In genomic region chr4:94601395-94601794, GRCm38 (mm10) we compare ENCODE assay signal across 9 mouse cellular contexts. TPM values are rescaled to one million over a fixed set of nuclear protein-coding genes. Genes with fewer than 3 reads are reported as not detected.
DNase-seq lines count a peak whose midpoint lies in the region; ATAC-seq lines count a peak whose summit lies in the region.
"Had no signal": no experiment of that assay in that cellular context is flagged by ENCODE, and none has a peak within 500 bp of the region (broad histone marks: within the 10 kb centered on the region; RNA-seq: fewer than 3 reads in every experiment).

No protein-coding gene starts in this region.

- 92% methylated on average over 4 of the region's 4 CpGs for WGBS in midbrain, embryonic 10.5 days
- WGBS in midbrain, embryonic 11.5 days = 93% methylated on average over 4 of the region's 4 CpGs
- WGBS in hindbrain, embryonic 16.5 days = 91% methylated on average over 4 of the region's 4 CpGs
- WGBS in neural tube, embryonic 12.5 days = 94% methylated on average over 4 of the region's 4 CpGs

- no peak overlapping the region for H3K27ac ChIP-seq in midbrain, embryonic 10.5 days (replicated peaks)
- no peak overlapping the region for H3K27ac ChIP-seq in midbrain, embryonic 11.5 days (ENCODE audit: low read depth, low read length)
- no peak overlapping the region for H3K27ac ChIP-seq in hindbrain, embryonic 16.5 days (ENCODE audit: low read depth, low read length)
- H3K27ac ChIP-seq in neural tube, embryonic 12.5 days = no peak overlapping the region

- H3K9me3 ChIP-seq in midbrain, embryonic 10.5 days (replicated peaks) = no peaks in the 10 kb centered on the region
- no peaks in the 10 kb centered on the region for H3K9me3 ChIP-seq in midbrain, embryonic 11.5 days (ENCODE audit: control insufficient read depth, low read length)
- H3K9me3 ChIP-seq in hindbrain, embryonic 16.5 days (ENCODE audit: control insufficient read depth, low read length) = no peaks in the 10 kb centered on the region
- no peaks in the 10 kb centered on the region for H3K9me3 ChIP-seq in neural tube, embryonic 12.5 days

- H3K4me3 ChIP-seq in midbrain, embryonic 10.5 days = peak overlapping the region; percentile 97
- H3K4me3 ChIP-seq in midbrain, embryonic 11.5 days (ENCODE audit: low read depth, low read length) = no peak overlapping the region
- H3K4me3 ChIP-seq in hindbrain, embryonic 16.5 days (ENCODE audit: low read length) = no peak overlapping the region
- H3K4me3 ChIP-seq in neural tube, embryonic 12.5 days = no peak overlapping the region

- H3K27me3 ChIP-seq in midbrain, embryonic 10.5 days (ENCODE audit: low read depth, poor library complexity, severe bottlenecking) = no peaks in the 10 kb centered on the region
- no peaks in the 10 kb centered on the region for H3K27me3 ChIP-seq in midbrain, embryonic 11.5 days (ENCODE audit: control insufficient read depth, insufficient read depth, low read length)
- H3K27me3 ChIP-seq in hindbrain, embryonic 16.5 days (replicated peaks; ENCODE audit: control insufficient read depth, insufficient read depth, low read length) = no peaks in the 10 kb centered on the region
- H3K27me3 ChIP-seq in neural tube, embryonic 12.5 days (replicated peaks) = no peaks in the 10 kb centered on the region

- no peak overlapping the region for H3K9ac ChIP-seq in midbrain, embryonic 11.5 days (ENCODE audit: low read length)
- no peak overlapping the region for H3K9ac ChIP-seq in hindbrain, embryonic 16.5 days (ENCODE audit: low read depth, low read length)
- H3K9ac ChIP-seq in neural tube, embryonic 12.5 days = no peak overlapping the region

- no peak overlapping the region for H3K4me2 ChIP-seq in midbrain, embryonic 11.5 days
- peak overlapping the region; percentile 84; the same call in 1 of the 2 replicates for H3K4me2 ChIP-seq in hindbrain, embryonic 16.5 days (ENCODE audit: low read length)
- H3K4me2 ChIP-seq in neural tube, embryonic 12.5 days (replicated peaks) = peak overlapping the region; percentile 73

- H3K4me1 ChIP-seq in midbrain, embryonic 10.5 days = peaks cover 25% of the 10 kb centered on the region
- peaks cover 9% of the 10 kb centered on the region; the same call in 1 of the 2 replicates for H3K4me1 ChIP-seq in midbrain, embryonic 11.5 days (ENCODE audit: control insufficient read depth, insufficient read depth, low read length)
- H3K4me1 ChIP-seq in hindbrain, embryonic 16.5 days (ENCODE audit: control insufficient read depth, insufficient read depth, low read depth, low read length) = peaks cover 15% of the 10 kb centered on the region
- H3K4me1 ChIP-seq in neural tube, embryonic 12.5 days = peaks cover 12% of the 10 kb centered on the region

- no peak for ATAC-seq in midbrain, embryonic 11.5 days (ENCODE audit: low FRiP score)
- ATAC-seq in hindbrain, embryonic 16.5 days = no peak
- no peak for ATAC-seq in neural tube, embryonic 12.5 days (ENCODE audit: low FRiP score, low read depth)

- H3K36me3 ChIP-seq in midbrain, embryonic 10.5 days = no peaks in the 10 kb centered on the region
- no peaks in the 10 kb centered on the region for H3K36me3 ChIP-seq in midbrain, embryonic 11.5 days (ENCODE audit: control insufficient read depth, insufficient read depth, low read length)
- no peaks in the 10 kb centered on the region for H3K36me3 ChIP-seq in hindbrain, embryonic 16.5 days (ENCODE audit: control insufficient read depth, insufficient read depth, low read length)
- H3K36me3 ChIP-seq in neural tube, embryonic 12.5 days = no peaks in the 10 kb centered on the region

- DNase-seq in cerebellum, adult 11-12 months = peak; percentile 8
- no peak for DNase-seq in cerebellum, adult 18-20 months
- peak; percentile 15 for DNase-seq in midbrain, embryonic 10.5 days (ENCODE audit: low spot score)
- no peak for DNase-seq in midbrain, embryonic 11.5 days (ENCODE audit: low spot score, missing footprints)
- no peak for DNase-seq in frontal cortex, postnatal 25 days (ENCODE audit: low spot score in 2 of 2)
- DNase-seq in layer of hippocampus, postnatal 10 days (ENCODE audit: low spot score in 2 of 2) = no peak

RNA-seq across cellular contexts. Expression of gene Plaa, which starts 1.6 kb away (rescaled TPM):
- 92.6 and 95.1 TPM in 2 replicates for polyA plus RNA-seq in midbrain, embryonic 10.5 days (2016; fragmentation: Nextera tagmentation; extraction: Ambion mirVana)
- 88.8 and 97.0 TPM in 2 replicates for polyA plus RNA-seq in midbrain, embryonic 11.5 days (2014; fragmentation: Nextera tagmentation; extraction: Ambion mirVana)
- 66.8 and 68.4 TPM in 2 replicates for polyA plus RNA-seq in hindbrain, embryonic 16.5 days (2015; fragmentation: Nextera tagmentation; extraction: Ambion mirVana)
- polyA plus RNA-seq in neural tube, embryonic 12.5 days (2016; fragmentation: Nextera tagmentation; extraction: Ambion mirVana) = 92.9 and 97.1 TPM in 2 replicates
- 10 to 100 TPM; 71.9 to 72.4 TPM for total RNA-seq in layer of hippocampus, postnatal 10 days (2021)

RNA-seq across cellular contexts. Expression of gene Ift74, which starts 12.9 kb away (rescaled TPM):
- polyA plus RNA-seq in midbrain, embryonic 10.5 days (2016; fragmentation: Nextera tagmentation; extraction: Ambion mirVana) = 59.6 and 65.4 TPM in 2 replicates
- 77.7 and 89.6 TPM in 2 replicates for polyA plus RNA-seq in midbrain, embryonic 11.5 days (2014; fragmentation: Nextera tagmentation; extraction: Ambion mirVana)
- 20.4 and 21.9 TPM in 2 replicates for polyA plus RNA-seq in hindbrain, embryonic 16.5 days (2015; fragmentation: Nextera tagmentation; extraction: Ambion mirVana)
- 44.2 and 47.8 TPM in 2 replicates for polyA plus RNA-seq in neural tube, embryonic 12.5 days (2016; fragmentation: Nextera tagmentation; extraction: Ambion mirVana)
- total RNA-seq in layer of hippocampus, postnatal 10 days (2021) = 10 to 100 TPM; 24.6 to 28.9 TPM

RNA-seq across cellular contexts. Expression of gene Caap1, which starts 44.8 kb away (rescaled TPM):
- polyA plus RNA-seq in midbrain, embryonic 10.5 days (2016; fragmentation: Nextera tagmentation; extraction: Ambion mirVana) = 24.4 and 27.8 TPM in 2 replicates
- polyA plus RNA-seq in midbrain, embryonic 11.5 days (2014; fragmentation: Nextera tagmentation; extraction: Ambion mirVana) = 31.8 and 32.0 TPM in 2 replicates
- 13.7 and 13.9 TPM in 2 replicates for polyA plus RNA-seq in hindbrain, embryonic 16.5 days (2015; fragmentation: Nextera tagmentation; extraction: Ambion mirVana)
- polyA plus RNA-seq in neural tube, embryonic 12.5 days (2016; fragmentation: Nextera tagmentation; extraction: Ambion mirVana) = 34.3 and 36.8 TPM in 2 replicates
- 10 to 100 TPM in 1 of 2 experiments, 1 to 10 TPM in 1; 9.7 to 11.1 TPM for total RNA-seq in layer of hippocampus, postnatal 10 days (2021)

RNA-seq across cellular contexts. Expression of gene Gm10306, which starts 45.0 kb away (rescaled TPM):
- polyA plus RNA-seq in midbrain, embryonic 10.5 days (2016; fragmentation: Nextera tagmentation; extraction: Ambion mirVana) = 0.52 TPM in 1 of 2 replicates, not detected in the other
- not detected in 2 replicates for polyA plus RNA-seq in midbrain, embryonic 11.5 days (2014; fragmentation: Nextera tagmentation; extraction: Ambion mirVana)
- not detected in 2 replicates for polyA plus RNA-seq in hindbrain, embryonic 16.5 days (2015; fragmentation: Nextera tagmentation; extraction: Ambion mirVana)
- not detected in 2 replicates for polyA plus RNA-seq in neural tube, embryonic 12.5 days (2016; fragmentation: Nextera tagmentation; extraction: Ambion mirVana)
- not detected for total RNA-seq in layer of hippocampus, postnatal 10 days (2021)
- total RNA-seq: heart, postnatal 14 days had no signal

RNA-seq across cellular contexts. Expression of gene Lrrc19, which starts 48.5 kb away (rescaled TPM):
- 1.1 and 1.3 TPM in 2 replicates for polyA plus RNA-seq in midbrain, embryonic 10.5 days (2016; fragmentation: Nextera tagmentation; extraction: Ambion mirVana)
- 0.53 and 1.0 TPM in 2 replicates for polyA plus RNA-seq in midbrain, embryonic 11.5 days (2014; fragmentation: Nextera tagmentation; extraction: Ambion mirVana)
- 0.21 and 0.22 TPM in 2 replicates for polyA plus RNA-seq in hindbrain, embryonic 16.5 days (2015; fragmentation: Nextera tagmentation; extraction: Ambion mirVana)
- 0.82 and 1.1 TPM in 2 replicates for polyA plus RNA-seq in neural tube, embryonic 12.5 days (2016; fragmentation: Nextera tagmentation; extraction: Ambion mirVana)
- not detected for total RNA-seq in layer of hippocampus, postnatal 10 days (2021)
- total RNA-seq: heart, postnatal 14 days had no signal

Comparison
In these comparisons a context has a peak if more than half of its experiments do, and no peak if none do; other contexts are left out.
1. DNase-seq: peak in cerebellum, adult 11-12 months (single experiment) and midbrain, embryonic 10.5 days (single experiment); none in cerebellum, adult 18-20 months (0 of 2), midbrain, embryonic 11.5 days (single experiment), frontal cortex, postnatal 25 days (0 of 2) and layer of hippocampus, postnatal 10 days (0 of 2).